Mouse (Mus musculus) ES-CJ7 (cell line): Measurements from ENCODE around the gene Slc11a1.
"Not testable (repeated sequence)": the region's sequence is repeated elsewhere in the genome, so short reads cannot be mapped to it uniquely, and the experiment has no call there.

ENCODE experiments used
- DNase-seq: peaks from one replicate; pipeline ENCODE4 v3.0.0; 2011; ENCODE audit warnings: low read depth, low spot score

The Slc11a1 gene

GRCm38 (mm10) chr1:74387386-74387988 lies 12.5 kb downstream of the Slc11a1 start:
- no peak for DNase-seq

- DNase-seq, result no peak
Measured at GRCm38 (mm10) chr1:74388398-74388920, 13.5 kb downstream of the Slc11a1 start.

GRCm38 (mm10) chr1:74389831-74390286 lies 14.9 kb downstream of the Slc11a1 start:
- DNase-seq, result peak; percentile 73

GRCm38 (mm10) chr1:74390287-74390906 lies 15.4 kb downstream of the Slc11a1 start:
- DNase-seq, result peak; percentile 92

- DNase-seq, result peak; percentile 91
Measured at GRCm38 (mm10) chr1:74390924-74391748, 16.1 kb downstream of the Slc11a1 start, which contains the start of gene Ctdsp1. Gene Ctdsp1, plus strand, starts transcription at chr1:74391509.

GRCm38 (mm10) chr1:74391844-74392441 lies 16.9 kb downstream of the Slc11a1 start:
- DNase-seq, result peak; percentile 56

GRCm38 (mm10) chr1:74392446-74392994 lies 17.5 kb downstream of the Slc11a1 start:
- DNase-seq, result no peak

GRCm38 (mm10) chr1:74393010-74393409 lies 18.0 kb downstream of the Slc11a1 start:
- no peak for DNase-seq

GRCm38 (mm10) chr1:74393697-74394096 lies 18.7 kb downstream of the Slc11a1 start:
- DNase-seq, result no peak

- no peak for DNase-seq
Measured at GRCm38 (mm10) chr1:74394311-74394710, 19.3 kb downstream of the Slc11a1 start.

- DNase-seq, result no peak
Measured at GRCm38 (mm10) chr1:74394858-74395257, 19.9 kb downstream of the Slc11a1 start.

- no peak for DNase-seq
Measured at GRCm38 (mm10) chr1:74395290-74395689, 20.3 kb downstream of the Slc11a1 start.

GRCm38 (mm10) chr1:74396456-74397222 lies 21.6 kb downstream of the Slc11a1 start:
- DNase-seq, result not testable (repeated sequence)

- peak; percentile 98 for DNase-seq
Measured at GRCm38 (mm10) chr1:74397268-74397918, 22.4 kb downstream of the Slc11a1 start.

- peak; percentile 91 for DNase-seq
Measured at GRCm38 (mm10) chr1:74397919-74398451, 23.0 kb downstream of the Slc11a1 start.

- DNase-seq, result no peak
Measured at GRCm38 (mm10) chr1:74400531-74400930, 25.5 kb downstream of the Slc11a1 start.

- peak; percentile 73 for DNase-seq
Measured at GRCm38 (mm10) chr1:74401015-74401702, 26.2 kb downstream of the Slc11a1 start.

- DNase-seq, result no peak
Measured at GRCm38 (mm10) chr1:74404206-74404605, 29.2 kb downstream of the Slc11a1 start.
